Mouse (Mus musculus) adrenal gland (tissue): Measurements from ENCODE around the gene Tmbim1.

Source experiments
- intact Hi-C: fragments of 180-260 bp; cut with DNase I; formaldehyde crosslinking; loops from one replicate; pipeline ENCODE4 v1.15.1; 2025

Gene Tmbim1

GRCm38 (mm10) chr1:74281372-74281771, 24.1 kb downstream of the Tmbim1 start:
- intact Hi-C loops: loop anchor here (5.0 kb wide), 1 partner anchor 44 kb away; the partner anchor contains the start of gene Arpc2

- intact Hi-C loops: loop anchor here (5.0 kb wide), 1 partner anchor 43 kb away; the partner anchor contains the start of gene Arpc2
Observed at GRCm38 (mm10) chr1:74280591-74281325, 24.7 kb downstream of the Tmbim1 start.

- intact Hi-C loops: no loop called here
Observed at GRCm38 (mm10) chr1:74278988-74279387, 26.4 kb downstream of the Tmbim1 start.

GRCm38 (mm10) chr1:74278538-74278937, 26.9 kb downstream of the Tmbim1 start, which contains the start of gene Gpbar1:
Gene Gpbar1 (plus strand): TSS chr1:74278550.
- intact Hi-C loops: no loop called here

- intact Hi-C loops: no loop called here
Observed at GRCm38 (mm10) chr1:74277883-74278537, 27.4 kb downstream of the Tmbim1 start.

GRCm38 (mm10) chr1:74277041-74277440, 28.4 kb downstream of the Tmbim1 start:
- intact Hi-C loops: no loop called here

GRCm38 (mm10) chr1:74275015-74275414, 30.4 kb downstream of the Tmbim1 start:
- intact Hi-C loops: no loop called here

- intact Hi-C loops: loop anchor here (5.0 kb wide), 1 partner anchor 64 kb away; no protein-coding TSS in a partner anchor
Observed at GRCm38 (mm10) chr1:74271659-74272058, 33.8 kb downstream of the Tmbim1 start.

- intact Hi-C loops: no loop called here
Observed at GRCm38 (mm10) chr1:74268750-74269149, 36.7 kb downstream of the Tmbim1 start.

GRCm38 (mm10) chr1:74262510-74262909, 42.9 kb downstream of the Tmbim1 start:
- intact Hi-C loops: no loop called here

- intact Hi-C loops: no loop called here
Observed at GRCm38 (mm10) chr1:74256782-74257181, 48.6 kb downstream of the Tmbim1 start.

GRCm38 (mm10) chr1:74255704-74256345, 49.6 kb downstream of the Tmbim1 start:
- intact Hi-C loops: no loop called here

GRCm38 (mm10) chr1:74250096-74250495, 55.3 kb downstream of the Tmbim1 start:
- intact Hi-C loops: no loop called here

GRCm38 (mm10) chr1:74249331-74249980, 56.0 kb downstream of the Tmbim1 start:
- intact Hi-C loops: loop anchor here (2.0 kb wide), 1 partner anchor 43 kb away; no protein-coding TSS in a partner anchor

- intact Hi-C loops: loop anchor here (2.0 kb wide), 1 partner anchor 42 kb away; no protein-coding TSS in a partner anchor
Observed at GRCm38 (mm10) chr1:74248799-74249198, 56.6 kb downstream of the Tmbim1 start.

GRCm38 (mm10) chr1:74245525-74245924, 59.9 kb downstream of the Tmbim1 start:
- intact Hi-C loops: no loop called here

GRCm38 (mm10) chr1:74240832-74241231, 64.6 kb downstream of the Tmbim1 start:
- intact Hi-C loops: no loop called here

- intact Hi-C loops: no loop called here
Observed at GRCm38 (mm10) chr1:74240311-74240710, 65.1 kb downstream of the Tmbim1 start.

- intact Hi-C loops: loop anchor here (5.0 kb wide), 1 partner anchor 43 kb away; the partner anchor contains the start of genes Aamp and Pnkd
Observed at GRCm38 (mm10) chr1:74239618-74240017, 65.8 kb downstream of the Tmbim1 start.

- intact Hi-C loops: loop anchor here (5.0 kb wide), 1 partner anchor 43 kb away; the partner anchor contains the start of genes Aamp and Pnkd
Observed at GRCm38 (mm10) chr1:74239162-74239561, 66.3 kb downstream of the Tmbim1 start.
